Mouse (Mus musculus) myocyte (in vitro differentiated cells): ENCODE data around the gene Elk3.

Source experiments
- CEBPB ChIP-seq: IDR thresholded peaks from 2 replicates; pipeline ENCODE4 v1.6.1; 2011; ENCODE audit warnings: mild to moderate bottlenecking, moderate library complexity; ENCODE audit not compliant: poor library complexity, insufficient read depth, severe bottlenecking
- E2F4 ChIP-seq: IDR thresholded peaks from one replicate; pipeline ENCODE4 v1.6.1; 2011; ENCODE audit warnings: mild to moderate bottlenecking, control low read depth, moderate library complexity; ENCODE audit not compliant: insufficient read depth
- POLR2A ChIP-seq: IDR thresholded peaks from one replicate; pipeline ENCODE4 v1.6.1; 2011; ENCODE audit warnings: low read depth, mild to moderate bottlenecking, control low read depth, moderate library complexity; ENCODE audit not compliant: insufficient read length
- SRF ChIP-seq: IDR thresholded peaks from one replicate; pipeline ENCODE4 v1.6.1; 2011; ENCODE audit warnings: low read depth; ENCODE audit not compliant: control insufficient read depth, insufficient read length
- USF1 ChIP-seq: IDR thresholded peaks from one replicate; pipeline ENCODE4 v1.6.1; 2011; ENCODE audit warnings: low read depth, mild to moderate bottlenecking, control low read depth, moderate library complexity

DNA sequence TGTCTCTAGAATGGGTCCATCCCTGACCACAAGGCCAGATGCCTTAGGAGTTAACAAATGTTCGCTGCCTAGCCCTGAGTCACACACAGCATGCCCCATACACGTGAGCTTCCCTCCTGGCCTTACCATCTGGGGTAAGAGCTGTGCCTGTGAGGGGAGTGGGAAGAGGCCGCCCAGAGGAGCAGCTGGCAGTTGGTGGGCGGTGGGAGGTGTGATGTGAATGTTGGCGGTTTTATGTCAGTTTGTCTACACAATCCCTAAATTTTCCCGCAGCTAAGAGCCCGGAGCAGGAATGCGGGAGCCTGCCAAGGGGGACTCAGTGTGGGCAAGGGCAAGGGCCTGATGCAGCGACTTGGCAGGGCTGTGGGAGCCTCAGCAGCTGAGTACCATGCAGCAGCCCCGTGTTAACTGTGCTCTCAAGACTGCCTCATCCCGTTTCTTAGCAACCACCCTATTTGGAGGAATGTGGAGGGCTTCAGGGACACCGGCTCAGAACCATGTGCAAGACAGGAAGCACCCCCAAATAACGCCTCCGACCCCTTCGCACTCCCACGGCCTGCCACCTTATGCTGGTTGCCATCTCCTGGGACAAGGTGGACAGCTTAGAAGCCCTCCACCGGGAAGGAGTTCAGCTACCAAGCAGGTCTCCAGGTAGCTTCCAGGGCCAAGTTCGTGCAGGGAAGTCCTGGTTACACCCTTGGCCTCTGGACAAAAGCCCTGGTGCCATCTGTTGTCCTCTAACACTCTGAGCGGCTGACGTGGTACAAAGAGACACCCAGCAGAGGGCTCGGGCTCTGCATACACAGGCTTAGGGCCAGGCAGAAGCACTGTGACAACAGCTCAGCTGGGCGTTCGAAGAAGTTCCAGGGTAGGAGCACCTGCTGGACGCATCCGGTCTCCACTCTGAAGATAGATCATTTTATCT, 35.5 kb downstream of the Elk3 start:
- TF ChIP-seq E2F4, result no peak
- TF ChIP-seq POLR2A, result no peak
- TF ChIP-seq SRF, result peak; percentile 33
- no peak for TF ChIP-seq USF1
- no peak for TF ChIP-seq CEBPB
